10 mouse cellular contexts compared by ENCODE assay signal in the genomic region with DNA sequence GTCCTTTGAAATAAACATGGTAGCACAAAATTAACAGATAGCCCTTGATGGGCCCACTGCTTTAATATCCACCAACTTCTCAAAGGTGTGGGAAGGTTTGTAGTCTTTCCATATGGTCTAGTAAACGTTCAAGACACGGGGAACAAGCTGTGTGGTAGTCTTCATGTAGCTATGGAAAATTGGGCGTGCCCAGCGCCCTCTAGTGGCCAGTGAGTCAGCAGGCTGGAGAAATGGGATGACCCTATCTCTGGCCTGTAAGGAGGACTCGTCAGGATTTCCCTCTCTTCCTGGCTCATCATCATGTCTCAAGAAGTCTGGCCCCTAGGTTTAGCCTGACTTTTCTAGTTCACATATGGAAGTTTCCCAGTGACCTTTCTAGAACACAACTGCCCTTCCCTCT. TPM values are rescaled to one million over a fixed set of nuclear protein-coding genes. Genes with fewer than 3 reads are reported as not detected.
DNase-seq lines count a peak whose midpoint lies in the region; ATAC-seq and TF ChIP-seq lines count a peak whose summit lies in the region.
"Had no signal": no experiment of that assay in that cellular context is flagged by ENCODE, and none has a peak within 500 bp of the region (broad histone marks: within the 10 kb centered on the region; RNA-seq: fewer than 3 reads in every experiment).

No protein-coding gene starts in this region.

- H3K9me3 ChIP-seq in limb, embryonic 11.5 days (ENCODE audit: control insufficient read depth, low read length): no peaks in the 10 kb centered on the region
- H3K9me3 ChIP-seq: heart, embryonic 15.5 days had no signal

- no peaks in the 10 kb centered on the region for H3K27me3 ChIP-seq in thymus, adult 2 months (ENCODE audit: control insufficient read depth, insufficient read depth, low read length)
- H3K27me3 ChIP-seq in limb, embryonic 11.5 days (ENCODE audit: control insufficient read depth, insufficient read depth, low read length): no peaks in the 10 kb centered on the region
- H3K27me3 ChIP-seq: heart, embryonic 15.5 days had no signal

- no peak for TF ChIP-seq POLR2A in thymus, adult 2 months (IDR thresholded peaks at IDR 0.05; ENCODE audit: control insufficient read depth, extremely low read depth, insufficient read depth, low read length, poor library complexity)

- no peak overlapping the region for H3K4me2 ChIP-seq in limb, embryonic 11.5 days (ENCODE audit: low read depth, severe bottlenecking)
- H3K4me2 ChIP-seq: heart, embryonic 15.5 days had no signal

- DNase-seq in thymus, adult 2 months: peak; percentile 45
- no peak for DNase-seq in thymus, adult 18-20 months
- peak; percentile 57 for DNase-seq in adrenal gland, adult 2 months
- DNase-seq in cerebellum, postnatal 4 days (ENCODE audit: low spot score in 2 of 2): peak; percentile 29 to 70
- peak; percentile 57 to 70 for DNase-seq in heart, postnatal 10 days
- DNase-seq in limb, embryonic 11.5 days (ENCODE audit: low spot score): peak; percentile 60
- DNase-seq in ovary, postnatal 36 days (ENCODE audit: low spot score): peak; percentile 63

- no peak overlapping the region for H3K9ac ChIP-seq in limb, embryonic 11.5 days (ENCODE audit: low read length)
- H3K9ac ChIP-seq: heart, embryonic 15.5 days had no signal

- WGBS in thymus, adult 2 months: 8% methylated on average over 5 of the region's 5 CpGs
- 22% methylated on average over 5 of the region's 5 CpGs for WGBS in limb, embryonic 11.5 days

- H3K27ac ChIP-seq in thymus, adult 2 months (ENCODE audit: control insufficient read depth, insufficient read depth, low read length): no peak overlapping the region
- no peak overlapping the region for H3K27ac ChIP-seq in limb, embryonic 11.5 days (replicated peaks; ENCODE audit: low read depth, low read length)
- H3K27ac ChIP-seq: heart, embryonic 15.5 days had no signal

- no peaks in the 10 kb centered on the region for H3K4me1 ChIP-seq in thymus, adult 2 months (replicated peaks; ENCODE audit: control insufficient read depth, insufficient read depth, low read length)
- H3K4me1 ChIP-seq in limb, embryonic 11.5 days (ENCODE audit: control insufficient read depth, insufficient read depth, low read length): no peaks in the 10 kb centered on the region
- H3K4me1 ChIP-seq: heart, embryonic 15.5 days had no signal

- intact Hi-C loops in heart, postnatal 10 days (cut with DNase I): loop anchor here (2.0 to 5.0 kb wide), 2 partner anchors 109 to 365 kb away; no protein-coding TSS in a partner anchor

- H3K4me3 ChIP-seq in thymus, adult 2 months (ENCODE audit: control insufficient read depth, insufficient read depth, low read length): no peak overlapping the region
- H3K4me3 ChIP-seq in limb, embryonic 11.5 days (ENCODE audit: low read depth, low read length): no peak overlapping the region
- H3K4me3 ChIP-seq: heart, embryonic 15.5 days; myocyte had no signal

- H3K36me3 ChIP-seq in thymus, adult 2 months (ENCODE audit: control insufficient read depth, insufficient read depth, low read length): no peaks in the 10 kb centered on the region
- no peaks in the 10 kb centered on the region for H3K36me3 ChIP-seq in limb, embryonic 11.5 days (ENCODE audit: control insufficient read depth, insufficient read depth, low read length)
- H3K36me3 ChIP-seq: heart, embryonic 15.5 days had no signal

- TF ChIP-seq CTCF in thymus, adult 2 months (IDR thresholded peaks at IDR 0.05; ENCODE audit: borderline replicate concordance, control insufficient read depth, extremely low read depth, insufficient read depth, low read length, poor library complexity): peak; percentile 37; the same call in 1 of the 2 replicates

- ATAC-seq in limb, embryonic 11.5 days (ENCODE audit: insufficient number of reproducible peaks, low FRiP score, low TSS enrichment, low read depth): no peak
- no peak for ATAC-seq in activated CD4-positive, CD25-positive, alpha-beta regulatory T cell, adult 4 months

RNA-seq across cellular contexts. Expression of a gene that starts 8.8 kb away (rescaled TPM):
- 1.3 and 1.9 TPM in 2 replicates for polyA plus RNA-seq in thymus, adult 2 months (2012; rRNA removed)
- total RNA-seq in adrenal gland, adult 2 months (2021): not detected
- not detected in 2 replicates for polyA plus RNA-seq in adrenal gland, adult 2 months (2012; rRNA removed)
- total RNA-seq in heart, postnatal 10 days (2021): not detected
- polyA plus RNA-seq in limb, embryonic 11.5 days (2014; fragmentation: Nextera tagmentation; extraction: Ambion mirVana): not detected in 2 replicates
- not detected for polyA plus RNA-seq in activated CD4-positive, CD25-positive, alpha-beta regulatory T cell, adult 4 months (2017; shearing (Covaris generic))
- polyA plus RNA-seq: heart, embryonic 15.5 days; myocyte had no signal

RNA-seq across cellular contexts. Expression of a gene that starts 12.5 kb away (rescaled TPM):
- 5.8 and 6.4 TPM in 2 replicates for polyA plus RNA-seq in thymus, adult 2 months (2012; rRNA removed)
- 100 to 1,000 TPM in 1 of 2 experiments, 10 to 100 TPM in 1; 47.9 to 131 TPM for total RNA-seq in adrenal gland, adult 2 months (2021)
- polyA plus RNA-seq in adrenal gland, adult 2 months (2012; rRNA removed): 15.1 and 31.7 TPM in 2 replicates
- 10 to 100 TPM in 1 of 2 experiments, 1 to 10 TPM in 1; 2.9 to 11.0 TPM for total RNA-seq in heart, postnatal 10 days (2021)
- polyA plus RNA-seq in limb, embryonic 11.5 days (2014; fragmentation: Nextera tagmentation; extraction: Ambion mirVana): 15.4 and 16.3 TPM in 2 replicates
- polyA plus RNA-seq in activated CD4-positive, CD25-positive, alpha-beta regulatory T cell, adult 4 months (2017; shearing (Covaris generic)): 1 to 10 TPM; 1.1 to 2.1 TPM

RNA-seq across cellular contexts. Expression of a gene that starts 38.6 kb away (rescaled TPM):
- 44.6 and 50.1 TPM in 2 replicates for polyA plus RNA-seq in thymus, adult 2 months (2012; rRNA removed)
- 100 to 1,000 TPM; 245 to 445 TPM for total RNA-seq in adrenal gland, adult 2 months (2021)
- 44.3 and 48.7 TPM in 2 replicates for polyA plus RNA-seq in adrenal gland, adult 2 months (2012; rRNA removed)
- total RNA-seq in heart, postnatal 10 days (2021): 100 to 1,000 TPM; 529 to 594 TPM
- polyA plus RNA-seq in limb, embryonic 11.5 days (2014; fragmentation: Nextera tagmentation; extraction: Ambion mirVana): 120 and 125 TPM in 2 replicates
- polyA plus RNA-seq in activated CD4-positive, CD25-positive, alpha-beta regulatory T cell, adult 4 months (2017; shearing (Covaris generic)): 100 to 1,000 TPM; 155 to 163 TPM

RNA-seq across cellular contexts. Expression of a gene that starts 46.1 kb away (rescaled TPM):
- polyA plus RNA-seq in thymus, adult 2 months (2012; rRNA removed): 0.89 and 1.0 TPM in 2 replicates
- total RNA-seq in adrenal gland, adult 2 months (2021): 10 to 100 TPM; 15.0 to 15.9 TPM
- 0.81 and 1.5 TPM in 2 replicates for polyA plus RNA-seq in adrenal gland, adult 2 months (2012; rRNA removed)
- 10 to 100 TPM; 19.1 to 22.1 TPM for total RNA-seq in heart, postnatal 10 days (2021)
- 6.5 and 6.6 TPM in 2 replicates for polyA plus RNA-seq in limb, embryonic 11.5 days (2014; fragmentation: Nextera tagmentation; extraction: Ambion mirVana)
- polyA plus RNA-seq in activated CD4-positive, CD25-positive, alpha-beta regulatory T cell, adult 4 months (2017; shearing (Covaris generic)): under 1 TPM in 1 of 2 experiments, not detected in 1; 0.83 TPM

Comparison
In these comparisons a context has a peak if more than half of its experiments do, and no peak if none do; other contexts are left out.
1. DNase-seq: peak in thymus, adult 2 months (single experiment), adrenal gland, adult 2 months (single experiment), cerebellum, postnatal 4 days (2 of 2), heart, postnatal 10 days (2 of 2), limb, embryonic 11.5 days (single experiment) and ovary, postnatal 36 days (single experiment); none in thymus, adult 18-20 months (0 of 2).